Mouse (Mus musculus) brain, embryonic 14.5 days (tissue): ENCODE results near the gene Akr1b10. TPM values are rescaled to one million over a fixed set of nuclear protein-coding genes. Genes with fewer than 3 reads are reported as not detected.
"Not testable (repeated sequence)": the region's sequence is repeated elsewhere in the genome, so short reads cannot be mapped to it uniquely, and the experiment has no call there.

Experiments used
- DNase-seq: peaks from one replicate; pipeline ENCODE4 v3.0.0-alpha.2; 2011; ENCODE audit warnings: low read depth
- CTCF ChIP-seq: fragments of 200-500 bp; IDR thresholded peaks from 2 replicates; pipeline ENCODE4 v1.5.1; 2012; ENCODE audit warnings: inconsistent platforms, mild to moderate bottlenecking, moderate library complexity, borderline replicate concordance; ENCODE audit not compliant: insufficient read depth, insufficient read length; ENCODE audit errors: extremely low read depth
- POLR2A ChIP-seq: fragments of 200-500 bp; IDR thresholded peaks from 2 replicates; pipeline ENCODE4 v1.6.1; 2012; ENCODE audit warnings: mild to moderate bottlenecking, inconsistent platforms, borderline replicate concordance; ENCODE audit not compliant: poor library complexity, insufficient read depth, insufficient read length, severe bottlenecking; ENCODE audit errors: extremely low read depth
- polyA plus RNA-seq: library from polyadenylated mRNA; depleted of rRNA; stranded (reverse); fragments of >200 nt; gene quantifications from 2 replicates; pipeline ENCODE4 v1.2.3, GENCODE M21; 2012

The Akr1b10 gene
- polyA plus RNA-seq, 1 experiment: 6.7 TPM

DNA sequence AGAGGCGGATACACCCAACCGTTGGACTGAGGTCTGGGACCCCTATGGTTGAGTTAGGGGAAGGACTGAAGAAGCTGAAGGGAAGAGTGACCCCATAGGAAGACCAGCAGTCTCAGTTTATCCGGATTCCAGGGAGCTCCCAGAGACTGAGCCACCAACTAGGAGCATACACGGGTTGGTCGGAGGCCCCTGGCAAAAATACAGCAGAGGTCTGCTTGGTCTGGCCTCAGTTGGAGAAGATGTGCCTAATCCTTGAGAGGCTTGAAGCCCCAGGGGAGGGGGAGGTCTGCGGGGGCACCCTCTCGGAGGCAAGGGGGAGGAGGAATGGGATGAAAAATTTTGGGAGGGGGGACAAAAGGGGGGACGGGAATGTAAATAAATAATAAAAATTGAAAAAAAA is 617 bp upstream of the Akr1b10 start:
- TF ChIP-seq CTCF: no peak
- TF ChIP-seq POLR2A: no peak
- DNase-seq: no peak

- DNase-seq: peak; percentile 40
- TF ChIP-seq CTCF (no peak), POLR2A (no peak)
Measured at GRCm38 (mm10) chr6:34384701-34385370, 818 bp downstream of the Akr1b10 start.

- TF ChIP-seq POLR2A: no peak
- TF ChIP-seq CTCF: no peak
- no peak for DNase-seq
Measured at GRCm38 (mm10) chr6:34388420-34389156, 4.6 kb downstream of the Akr1b10 start.

GRCm38 (mm10) chr6:34395897-34396296 is 11.9 kb downstream of the Akr1b10 start:
- no peak for TF ChIP-seq CTCF
- TF ChIP-seq POLR2A: no peak
- no peak for DNase-seq

GRCm38 (mm10) chr6:34398431-34398830 is 14.4 kb downstream of the Akr1b10 start:
- no peak for DNase-seq
- TF ChIP-seq CTCF (no peak), POLR2A (no peak)

GRCm38 (mm10) chr6:34399606-34400220 is 15.7 kb downstream of the Akr1b10 start:
- DNase-seq: no peak
- TF ChIP-seq CTCF (no peak), POLR2A (no peak)

GRCm38 (mm10) chr6:34400696-34401095 is 16.7 kb downstream of the Akr1b10 start:
- no peak for DNase-seq
- TF ChIP-seq POLR2A: no peak
- no peak for TF ChIP-seq CTCF

DNA sequence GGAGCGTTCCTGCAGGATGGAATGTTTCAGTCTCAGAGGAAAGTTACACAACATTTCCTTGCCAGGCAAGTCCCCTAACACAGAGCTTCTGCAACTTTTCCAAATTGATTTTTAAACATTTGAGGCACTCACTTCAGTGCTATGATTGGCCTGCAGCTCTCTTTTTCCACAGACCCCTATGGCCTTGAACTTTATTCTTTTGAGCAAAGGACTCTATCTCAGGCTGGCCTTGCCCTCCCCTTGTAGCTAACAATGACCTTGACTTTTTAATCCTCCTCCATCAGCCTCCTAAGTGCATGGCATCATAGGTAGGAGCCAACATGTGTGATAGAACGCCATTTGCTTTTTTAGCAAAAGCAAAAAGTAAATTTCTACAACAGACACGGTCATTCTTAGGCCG is 22.7 kb downstream of the Akr1b10 start:
- no peak for DNase-seq
- TF ChIP-seq POLR2A (no peak), CTCF (no peak)

DNA sequence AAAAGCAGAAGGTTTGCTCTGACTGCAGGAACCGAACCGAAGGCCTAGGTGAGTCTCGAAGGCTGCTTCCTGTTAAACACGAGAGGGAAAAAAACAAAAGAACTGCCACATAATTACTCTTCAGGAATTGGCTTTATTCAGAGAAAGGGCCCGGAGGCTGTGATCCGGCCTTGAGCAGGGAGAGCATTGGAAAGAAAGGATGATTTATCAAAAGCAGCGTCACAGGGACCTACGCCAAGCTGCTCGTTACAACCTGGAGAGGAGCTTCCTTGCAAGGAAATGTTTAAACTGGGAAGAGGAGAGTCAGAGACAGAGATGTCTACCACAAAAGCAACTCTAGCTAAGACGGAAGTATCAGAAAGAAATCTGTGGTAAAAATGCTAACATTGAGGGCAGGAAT is 23.4 kb downstream of the Akr1b10 start:
- TF ChIP-seq CTCF (no peak), POLR2A (no peak)
- DNase-seq: peak; percentile 11

- TF ChIP-seq CTCF: no peak
- TF ChIP-seq POLR2A: no peak
- DNase-seq: no peak
Measured at GRCm38 (mm10) chr6:34412023-34412422, 28.0 kb downstream of the Akr1b10 start, which contains the start of gene Akr1b7. Akr1b7 (plus strand) TSS chr6:34412334.

- DNase-seq: no peak
- TF ChIP-seq CTCF (no peak), POLR2A (no peak)
Measured at GRCm38 (mm10) chr6:34412688-34413087, 28.7 kb downstream of the Akr1b10 start.

DNA sequence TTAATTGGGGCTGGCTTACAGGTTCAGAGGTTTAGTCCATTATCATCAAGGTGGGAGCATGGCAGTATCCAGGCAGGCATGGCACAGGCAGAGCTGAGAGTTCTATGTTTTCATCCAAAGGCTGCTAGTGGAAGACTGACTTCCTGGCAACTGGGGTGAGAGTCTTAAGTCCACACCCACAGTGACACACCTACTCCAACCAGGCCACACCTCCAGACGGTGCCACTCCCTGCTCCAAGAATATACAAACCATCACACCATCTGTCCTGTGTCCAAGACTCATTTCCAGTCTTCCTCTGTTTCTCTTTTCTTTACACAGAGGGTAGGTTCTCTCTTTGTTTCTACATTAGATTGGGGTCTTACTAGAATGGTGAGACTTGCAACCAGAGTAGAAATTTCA is 29.4 kb downstream of the Akr1b10 start:
- DNase-seq: not testable (repeated sequence)

DNA sequence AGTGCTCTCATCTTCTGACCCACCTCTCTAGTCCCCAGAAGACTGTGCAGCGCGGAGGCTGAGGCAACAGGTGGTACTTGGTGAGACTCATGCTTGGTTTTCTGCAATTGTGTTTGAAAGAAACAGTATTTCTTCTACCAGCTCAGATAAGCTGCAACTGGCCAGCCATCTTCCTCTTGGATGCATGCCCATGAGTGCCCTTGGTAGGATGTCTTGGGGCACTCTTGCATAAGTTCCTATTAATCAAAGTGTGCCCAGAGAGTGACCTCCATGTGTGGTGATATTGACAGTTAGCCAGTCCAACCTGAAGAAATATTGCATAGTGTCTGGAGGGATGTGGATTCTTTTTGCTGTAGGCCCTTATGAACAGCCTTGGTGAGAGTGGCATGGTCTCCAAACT is 32.5 kb downstream of the Akr1b10 start:
- no peak for DNase-seq
- no peak for TF ChIP-seq CTCF
- TF ChIP-seq POLR2A: no peak
